Mouse (Mus musculus): ENCODE data around the gene Taf9b. TPM values are rescaled to one million over a fixed set of nuclear protein-coding genes. Genes with fewer than 3 reads are reported as not detected.
"Not testable (repeated sequence)": the region's sequence is repeated elsewhere in the genome, so short reads cannot be mapped to it uniquely, and the experiment has no call there.

Taf9b gene
- polyA plus RNA-seq (2015; fragmentation: Nextera tagmentation; extraction: Ambion mirVana): 15.6 TPM in 2 replicates

- Histone ChIP-seq H3K4me3 (peak within 1 kb of the TSS; percentile 55), H3K9me3 (no peaks in the 10 kb centered on the region), H3K27me3 (no peaks in the 10 kb centered on the region), H3K36me3 (no peaks in the 10 kb centered on the region), H3K27ac (peak within 1 kb of the TSS; percentile 94; the same call in 1 of the 2 replicates), H3K4me1 (replicated peaks) (no peaks in the 10 kb centered on the region), H3K4me2 (peak within 1 kb of the TSS; percentile 47), H3K9ac (peak within 1 kb of the TSS; percentile 78; the same call in 1 of the 2 replicates)
- 89% methylated on average over 25 of the region's 25 CpGs for WGBS
- ATAC-seq (ENCODE audit: low FRiP score): no peak
Observed at GRCm38 (mm10) chrX:106221058-106221457, at the start of gene Taf9b. Gene Taf9b, minus strand, starts transcription at chrX:106221158.

GRCm38 (mm10) chrX:106255276-106255675, 34.3 kb upstream of the Taf9b start, which contains the start of gene Fnd3c2:
Gene Fnd3c2, minus strand, starts transcription at chrX:106255376.
- no peak for ATAC-seq (ENCODE audit: low FRiP score)
- Histone ChIP-seq H3K36me3 (no peaks in the 10 kb centered on the region), H3K4me2 (no peak within 1 kb of the TSS), H3K4me1 (replicated peaks) (no peaks in the 10 kb centered on the region), H3K9ac (no peak within 1 kb of the TSS), H3K9me3 (no peaks in the 10 kb centered on the region), H3K27ac (no peak within 1 kb of the TSS), H3K27me3 (no peaks in the 10 kb centered on the region), H3K4me3 (no peak within 1 kb of the TSS)
- 91% methylated on average over 4 of the region's 4 CpGs for WGBS

GRCm38 (mm10) chrX:106219171-106220032, 1.6 kb downstream of the Taf9b start:
- H3K36me3 ChIP-seq: no peaks in the 10 kb centered on the region

GRCm38 (mm10) chrX:106209100-106209499, 11.9 kb downstream of the Taf9b start:
- Histone ChIP-seq H3K4me2 (no peak overlapping the region), H3K4me3 (no peak overlapping the region), H3K27ac (no peak overlapping the region), H3K9ac (no peak overlapping the region), H3K9me3 (no peaks in the 10 kb centered on the region), H3K27me3 (no peaks in the 10 kb centered on the region), H3K36me3 (no peaks in the 10 kb centered on the region), H3K4me1 (replicated peaks) (no peaks in the 10 kb centered on the region)
- WGBS: 80% methylated on average over 2 of the region's 2 CpGs
- ATAC-seq (ENCODE audit: low FRiP score): no peak

More at GRCm38 (mm10) chrX:106219171-106220032, 1.6 kb downstream of the Taf9b start:
- no peaks in the 10 kb centered on the region for H3K27me3 ChIP-seq
- peak overlapping the region; percentile 47 for H3K4me2 ChIP-seq
- peak overlapping the region; percentile 55 for H3K4me3 ChIP-seq
- WGBS: 22% methylated on average over 56 of the region's 60 CpGs
- H3K27ac ChIP-seq: peak overlapping the region; percentile 94
- ATAC-seq (ENCODE audit: low FRiP score): peak; percentile 96
- H3K9ac ChIP-seq: peak overlapping the region; percentile 78
- H3K4me1 ChIP-seq (replicated peaks): no peaks in the 10 kb centered on the region
- H3K9me3 ChIP-seq: no peaks in the 10 kb centered on the region

- Histone ChIP-seq H3K9me3 (no peaks in the 10 kb centered on the region), H3K27me3 (no peaks in the 10 kb centered on the region), H3K36me3 (peaks cover 51% of the 10 kb centered on the region), H3K4me1 (replicated peaks) (no peaks in the 10 kb centered on the region), H3K4me3 (no peak overlapping the region), H3K27ac (no peak overlapping the region), H3K4me2 (no peak overlapping the region), H3K9ac (no peak overlapping the region)
- no peak for ATAC-seq (ENCODE audit: low FRiP score)
- WGBS: 90% methylated on average over 5 of the region's 5 CpGs
Observed at GRCm38 (mm10) chrX:106198904-106199303, 22.1 kb downstream of the Taf9b start.

GRCm38 (mm10) chrX:106197308-106197707, 23.6 kb downstream of the Taf9b start:
- no peak for ATAC-seq (ENCODE audit: low FRiP score)

GRCm38 (mm10) chrX:106194361-106194760, 26.6 kb downstream of the Taf9b start:
- H3K36me3 ChIP-seq: peaks cover 27% of the 10 kb centered on the region
- ATAC-seq (ENCODE audit: low FRiP score); H3K9me3 ChIP-seq; H3K9ac ChIP-seq; H3K4me2 ChIP-seq; H3K27ac ChIP-seq; H3K27me3 ChIP-seq; H3K4me3 ChIP-seq: not testable (repeated sequence)
- peaks cover 10% of the 10 kb centered on the region for H3K4me1 ChIP-seq (replicated peaks)
- WGBS: 87% methylated on average over 6 of the region's 6 CpGs

More at GRCm38 (mm10) chrX:106197308-106197707, 23.6 kb downstream of the Taf9b start:
- Histone ChIP-seq H3K4me2 (no peak overlapping the region), H3K4me1 (replicated peaks) (no peaks in the 10 kb centered on the region), H3K9ac (no peak overlapping the region), H3K27ac (no peak overlapping the region), H3K4me3 (no peak overlapping the region), H3K27me3 (no peaks in the 10 kb centered on the region), H3K9me3 (no peaks in the 10 kb centered on the region), H3K36me3 (peaks cover 48% of the 10 kb centered on the region)
- WGBS: 70% methylated on average over 5 of the region's 5 CpGs

GRCm38 (mm10) chrX:106190091-106190490, 30.9 kb downstream of the Taf9b start:
- Histone ChIP-seq H3K4me1 (replicated peaks) (peaks cover 31% of the 10 kb centered on the region), H3K9ac (no peak overlapping the region), H3K27ac (no peak overlapping the region), H3K4me2 (peak overlapping the region; percentile 70), H3K27me3 (no peaks in the 10 kb centered on the region), H3K4me3 (no peak overlapping the region), H3K9me3 (no peaks in the 10 kb centered on the region), H3K36me3 (0 out of 2 replicates have a peak, but pooled peaks cover 6% of the 10 kb centered on the region)
- ATAC-seq (ENCODE audit: low FRiP score): no peak
- WGBS: 52% methylated on average over 4 of the region's 4 CpGs

GRCm38 (mm10) chrX:106189356-106189755, 31.6 kb downstream of the Taf9b start:
- Histone ChIP-seq H3K9me3 (no peaks in the 10 kb centered on the region), H3K27me3 (no peaks in the 10 kb centered on the region), H3K27ac (peak overlapping the region; percentile 62; the same call in 1 of the 2 replicates), H3K4me3 (peak overlapping the region; percentile 53), H3K9ac (no peak overlapping the region), H3K4me2 (peak overlapping the region; percentile 70), H3K36me3 (0 out of 2 replicates have a peak, but pooled peaks cover 6% of the 10 kb centered on the region), H3K4me1 (replicated peaks) (peaks cover 31% of the 10 kb centered on the region)
- 55% methylated on average over 5 of the region's 5 CpGs for WGBS
- ATAC-seq (ENCODE audit: low FRiP score): no peak

- Histone ChIP-seq H3K4me1 (replicated peaks) (peaks cover 31% of the 10 kb centered on the region), H3K27ac (peak overlapping the region; percentile 76), H3K36me3 (no peaks in the 10 kb centered on the region), H3K4me3 (peak overlapping the region; percentile 53), H3K27me3 (no peaks in the 10 kb centered on the region), H3K4me2 (peak overlapping the region; percentile 70), H3K9me3 (no peaks in the 10 kb centered on the region), H3K9ac (peak overlapping the region; percentile 70)
- 22% methylated on average over 12 of the region's 12 CpGs for WGBS
- ATAC-seq (ENCODE audit: low FRiP score): no peak
Observed at GRCm38 (mm10) chrX:106187737-106188136, 33.2 kb downstream of the Taf9b start.

- peak within 1 kb of the TSS; percentile 53 for H3K4me3 ChIP-seq
- peak within 1 kb of the TSS; percentile 70 for H3K4me2 ChIP-seq
- 20% methylated on average over 48 of the region's 55 CpGs for WGBS
- H3K4me1 ChIP-seq (replicated peaks): peaks cover 31% of the 10 kb centered on the region
- H3K9me3 ChIP-seq: no peaks in the 10 kb centered on the region
- H3K27me3 ChIP-seq: no peaks in the 10 kb centered on the region
- peak within 1 kb of the TSS; percentile 88 for H3K27ac ChIP-seq
- no peaks in the 10 kb centered on the region for H3K36me3 ChIP-seq
- peak; percentile 98 for ATAC-seq (ENCODE audit: low FRiP score)
- peak within 1 kb of the TSS; percentile 70 for H3K9ac ChIP-seq
Observed at GRCm38 (mm10) chrX:106186713-106187649, 34.0 kb downstream of the Taf9b start, which contains the start of gene Pgk1. Gene Pgk1, plus strand, starts transcription at chrX:106187100.

GRCm38 (mm10) chrX:106185706-106186105, 35.3 kb downstream of the Taf9b start:
- no peaks in the 10 kb centered on the region for H3K9me3 ChIP-seq
- ATAC-seq (ENCODE audit: low FRiP score): no peak
- no peak overlapping the region for H3K4me3 ChIP-seq
- WGBS: 21% methylated on average over 5 of the region's 5 CpGs
- H3K9ac ChIP-seq: no peak overlapping the region
- no peaks in the 10 kb centered on the region for H3K27me3 ChIP-seq
- peaks cover 31% of the 10 kb centered on the region for H3K4me1 ChIP-seq (replicated peaks)
- H3K36me3 ChIP-seq: no peaks in the 10 kb centered on the region
- H3K27ac ChIP-seq: peak overlapping the region; percentile 88
- 0 out of 2 replicates have a peak overlapping the region, but pooled peaks have one; percentile 45 for H3K4me2 ChIP-seq

Measured in hindbrain, embryonic 13.5 days (tissue).